Mouse (Mus musculus) brain, embryonic 14.5 days (tissue): ENCODE measurements around the gene Pced1b. TPM values are rescaled to one million over a fixed set of nuclear protein-coding genes. Genes with fewer than 3 reads are reported as not detected.
"Not testable (repeated sequence)": the region's sequence is repeated elsewhere in the genome, so short reads cannot be mapped to it uniquely, and the experiment has no call there.

ENCODE experiments used
- DNase-seq: peaks from one replicate; pipeline ENCODE4 v3.0.0-alpha.2; 2011; ENCODE audit warnings: low read depth
- CTCF ChIP-seq: fragments of 200-500 bp; IDR thresholded peaks from 2 replicates; pipeline ENCODE4 v1.5.1; 2012; ENCODE audit warnings: inconsistent platforms, mild to moderate bottlenecking, moderate library complexity, borderline replicate concordance; ENCODE audit not compliant: insufficient read depth, insufficient read length; ENCODE audit errors: extremely low read depth
- POLR2A ChIP-seq: fragments of 200-500 bp; IDR thresholded peaks from 2 replicates; pipeline ENCODE4 v1.6.1; 2012; ENCODE audit warnings: mild to moderate bottlenecking, inconsistent platforms, borderline replicate concordance; ENCODE audit not compliant: poor library complexity, insufficient read depth, insufficient read length, severe bottlenecking; ENCODE audit errors: extremely low read depth
- polyA plus RNA-seq: library from polyadenylated mRNA; depleted of rRNA; stranded (reverse); fragments of >200 nt; gene quantifications from 2 replicates; pipeline ENCODE4 v1.2.3, GENCODE M21; 2012

The Pced1b gene
- polyA plus RNA-seq, 1 experiment = 10.9 TPM

- no peak for DNase-seq
- TF ChIP-seq POLR2A (no peak), CTCF (no peak)
Measured at GRCm38 (mm10) chr15:97373203-97374084, 126.5 kb downstream of the Pced1b start.

- no peak for TF ChIP-seq CTCF
- DNase-seq = no peak
Measured at GRCm38 (mm10) chr15:97374085-97374844, 127.4 kb downstream of the Pced1b start.

GRCm38 (mm10) chr15:97374845-97375720, 128.2 kb downstream of the Pced1b start:
- no peak for DNase-seq
- TF ChIP-seq POLR2A (no peak), CTCF (no peak)

- no peak for TF ChIP-seq CTCF
- TF ChIP-seq POLR2A = no peak
- DNase-seq = no peak
Measured at GRCm38 (mm10) chr15:97376081-97376742, 129.3 kb downstream of the Pced1b start.

- DNase-seq = no peak
Measured at GRCm38 (mm10) chr15:97376792-97377222, 129.9 kb downstream of the Pced1b start.

GRCm38 (mm10) chr15:97378061-97378460, 131.2 kb downstream of the Pced1b start:
- TF ChIP-seq POLR2A (no peak), CTCF (no peak)
- no peak for DNase-seq

More at GRCm38 (mm10) chr15:97376792-97377222, 129.9 kb downstream of the Pced1b start:
- TF ChIP-seq POLR2A (no peak), CTCF (no peak)

GRCm38 (mm10) chr15:97379489-97380304, 132.8 kb downstream of the Pced1b start:
- no peak for TF ChIP-seq CTCF
- no peak for TF ChIP-seq POLR2A
- no peak for DNase-seq

GRCm38 (mm10) chr15:97382567-97382966, 135.7 kb downstream of the Pced1b start:
- no peak for TF ChIP-seq POLR2A
- TF ChIP-seq CTCF = no peak
- no peak for DNase-seq

GRCm38 (mm10) chr15:97383523-97384141, 136.7 kb downstream of the Pced1b start:
- DNase-seq = no peak
- TF ChIP-seq CTCF (no peak), POLR2A (no peak)

GRCm38 (mm10) chr15:97384170-97385018, 137.5 kb downstream of the Pced1b start:
- TF ChIP-seq POLR2A = no peak
- TF ChIP-seq CTCF = no peak

GRCm38 (mm10) chr15:97385174-97385573, 138.3 kb downstream of the Pced1b start:
- DNase-seq = not testable (repeated sequence)

More at GRCm38 (mm10) chr15:97384170-97385018, 137.5 kb downstream of the Pced1b start:
- DNase-seq = no peak
